Mouse (Mus musculus) monocyte, adult 2 months (primary cell): ENCODE data around the gene Dusp2.

Experiments
- DNase-seq, 2 experiments: peaks; one replicate each; pipeline ENCODE4 v3.0.0; 2022; ENCODE audit warnings: low spot score in 2 of 2, low read depth in 1 of 2

Gene Dusp2

GRCm38 (mm10) chr2:127363282-127363652, 27.3 kb downstream of the Dusp2 start:
- DNase-seq: no peak

GRCm38 (mm10) chr2:127363696-127364095, 27.7 kb downstream of the Dusp2 start:
- no peak for DNase-seq

GRCm38 (mm10) chr2:127364452-127364851, 28.5 kb downstream of the Dusp2 start:
- no peak for DNase-seq

- DNase-seq: no peak
Observed at GRCm38 (mm10) chr2:127367126-127367820, 31.3 kb downstream of the Dusp2 start.

GRCm38 (mm10) chr2:127369703-127370376, 33.9 kb downstream of the Dusp2 start:
- DNase-seq: no peak

- no peak for DNase-seq
Observed at GRCm38 (mm10) chr2:127370561-127371483, 34.9 kb downstream of the Dusp2 start.

- no peak for DNase-seq
Observed at GRCm38 (mm10) chr2:127371484-127371861, 35.5 kb downstream of the Dusp2 start.

GRCm38 (mm10) chr2:127372082-127372481, 36.1 kb downstream of the Dusp2 start:
- DNase-seq: no peak

GRCm38 (mm10) chr2:127374131-127374530, 38.2 kb downstream of the Dusp2 start:
- DNase-seq: no peak

- no peak for DNase-seq
Observed at GRCm38 (mm10) chr2:127375087-127375486, 39.1 kb downstream of the Dusp2 start.

GRCm38 (mm10) chr2:127375759-127376341, 39.9 kb downstream of the Dusp2 start:
- no peak for DNase-seq

GRCm38 (mm10) chr2:127376423-127377051, 40.6 kb downstream of the Dusp2 start:
- no peak for DNase-seq

- DNase-seq: no peak
Observed at GRCm38 (mm10) chr2:127377942-127378610, 42.1 kb downstream of the Dusp2 start.

- DNase-seq: no peak
Observed at GRCm38 (mm10) chr2:127378611-127378990, 42.6 kb downstream of the Dusp2 start.

- DNase-seq: no peak
Observed at GRCm38 (mm10) chr2:127379250-127379649, 43.3 kb downstream of the Dusp2 start.

- no peak for DNase-seq
Observed at GRCm38 (mm10) chr2:127383881-127384280, 47.9 kb downstream of the Dusp2 start.

GRCm38 (mm10) chr2:127387521-127387920, 51.6 kb downstream of the Dusp2 start:
- DNase-seq: no peak
